In genomic region chr13:29650576-29651236, GRCm38 (mm10) we compare ENCODE assay signal across 14 mouse cellular contexts.
"Had no signal": no experiment of that assay in that cellular context is flagged by ENCODE, and none has a peak within 500 bp of the region (broad histone marks: within the 10 kb centered on the region; RNA-seq: fewer than 3 reads in every experiment).

No protein-coding gene starts in this region.

- H3K4me1 ChIP-seq: limb, embryonic 15.5 days; liver, embryonic 12.5 days had no signal

- H3K9ac ChIP-seq: kidney, embryonic 15.5 days; limb, embryonic 15.5 days; liver, embryonic 12.5 days; lung, embryonic 14.5 days had no signal

- H3K27ac ChIP-seq: kidney, embryonic 15.5 days; left cerebral cortex, adult 2 months; limb, embryonic 15.5 days; liver, embryonic 12.5 days had no signal

- H3K27me3 ChIP-seq: kidney, embryonic 15.5 days; limb, embryonic 15.5 days; liver, embryonic 12.5 days had no signal

- DNase-seq: kidney, postnatal 14 days; lung, embryonic 14.5 days; lung, postnatal 10 days; lung, postnatal 4 days; midbrain, embryonic 14.5 days; right cerebral cortex, postnatal 4 days; spleen, adult 18-20 months; thymus, adult 18-20 months; thymus, postnatal 14 days had no signal

- H3K36me3 ChIP-seq: kidney, embryonic 15.5 days; limb, embryonic 15.5 days; liver, embryonic 12.5 days had no signal

- ATAC-seq: liver, embryonic 12.5 days had no signal

- H3K4me3 ChIP-seq: kidney, embryonic 15.5 days; left cerebral cortex, adult 2 months; limb, embryonic 15.5 days; liver, embryonic 12.5 days; myocyte had no signal

- H3K9me3 ChIP-seq: kidney, embryonic 15.5 days; limb, embryonic 15.5 days; liver, embryonic 12.5 days had no signal

- H3K4me2 ChIP-seq: kidney, embryonic 15.5 days; limb, embryonic 15.5 days; liver, embryonic 12.5 days; lung, embryonic 14.5 days had no signal
